Mouse (Mus musculus) brain, embryonic 14.5 days (tissue): ENCODE measurements around the gene Olfr878. TPM values are rescaled to one million over a fixed set of nuclear protein-coding genes. Genes with fewer than 3 reads are reported as not detected.

Source experiments
- DNase-seq: peaks from one replicate; pipeline ENCODE4 v3.0.0-alpha.2; 2011; ENCODE audit warnings: low read depth
- CTCF ChIP-seq: fragments of 200-500 bp; IDR thresholded peaks from 2 replicates; pipeline ENCODE4 v1.5.1; 2012; ENCODE audit warnings: inconsistent platforms, mild to moderate bottlenecking, moderate library complexity, borderline replicate concordance; ENCODE audit not compliant: insufficient read depth, insufficient read length; ENCODE audit errors: extremely low read depth
- POLR2A ChIP-seq: fragments of 200-500 bp; IDR thresholded peaks from 2 replicates; pipeline ENCODE4 v1.6.1; 2012; ENCODE audit warnings: mild to moderate bottlenecking, inconsistent platforms, borderline replicate concordance; ENCODE audit not compliant: poor library complexity, insufficient read depth, insufficient read length, severe bottlenecking; ENCODE audit errors: extremely low read depth
- polyA plus RNA-seq: library from polyadenylated mRNA; depleted of rRNA; stranded (reverse); fragments of >200 nt; gene quantifications from 2 replicates; pipeline ENCODE4 v1.2.3, GENCODE M21; 2012; rRNA removed

Olfr878 gene
- polyA plus RNA-seq: not detected in 2 replicates

- no peak for DNase-seq
- no peak for TF ChIP-seq CTCF
- TF ChIP-seq POLR2A: no peak
These were observed at the start of gene Olfr878 for GRCm38 (mm10) chr9:37917540-37917939. Gene Olfr878, plus strand, starts transcription at chr9:37917840.

DNA sequence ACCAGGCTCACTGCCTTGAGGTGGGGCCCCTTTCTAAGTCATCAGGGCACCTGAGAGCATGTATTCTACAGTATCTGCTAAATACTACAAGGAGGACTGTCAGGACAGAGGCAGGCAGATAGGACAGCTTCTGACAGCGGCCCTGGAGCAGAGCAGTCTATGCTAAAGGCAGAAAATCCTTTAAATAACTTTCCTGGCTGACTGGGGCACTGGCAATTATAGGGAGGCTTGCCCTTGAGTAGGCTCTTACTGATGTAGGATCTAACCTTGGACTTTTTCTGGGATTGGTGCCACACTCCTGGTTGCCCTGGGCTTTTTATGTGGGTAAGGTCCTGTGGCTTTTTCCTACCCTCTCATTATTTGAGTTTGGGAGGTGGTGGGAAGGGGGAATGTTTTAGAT, 47.4 kb upstream of the Olfr878 start:
- no peak for TF ChIP-seq CTCF
- TF ChIP-seq POLR2A: no peak
- DNase-seq: peak; percentile 3

- DNase-seq: no peak
These were observed 46.5 kb upstream of the Olfr878 start for GRCm38 (mm10) chr9:37871097-37871496.

GRCm38 (mm10) chr9:37871536-37871935, 46.1 kb upstream of the Olfr878 start:
- no peak for DNase-seq
- TF ChIP-seq CTCF (no peak), POLR2A (no peak)

More at GRCm38 (mm10) chr9:37871097-37871496, 46.5 kb upstream of the Olfr878 start:
- no peak for TF ChIP-seq POLR2A
- no peak for TF ChIP-seq CTCF

DNA sequence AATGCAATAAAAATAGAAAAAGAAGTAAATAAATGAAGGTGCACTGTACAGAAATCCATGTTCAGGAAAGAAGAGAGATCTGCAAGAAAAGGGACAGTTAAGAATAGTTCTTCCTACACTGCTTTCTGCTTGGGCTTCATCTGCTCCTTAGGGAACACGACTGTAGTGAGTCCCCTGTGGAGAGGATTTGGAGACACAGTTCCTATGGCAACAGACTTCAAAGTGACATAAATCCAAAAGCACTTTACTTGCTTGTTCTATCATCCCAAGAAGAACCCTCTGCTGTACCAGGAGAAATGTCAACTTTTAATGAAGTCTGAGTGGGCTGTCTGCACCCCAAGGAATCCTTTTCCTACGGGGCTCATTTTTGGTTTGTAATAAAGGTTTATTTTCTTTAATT, 26.7 kb upstream of the Olfr878 start:
- DNase-seq: peak; percentile 58
- TF ChIP-seq CTCF: no peak
- no peak for TF ChIP-seq POLR2A

DNA sequence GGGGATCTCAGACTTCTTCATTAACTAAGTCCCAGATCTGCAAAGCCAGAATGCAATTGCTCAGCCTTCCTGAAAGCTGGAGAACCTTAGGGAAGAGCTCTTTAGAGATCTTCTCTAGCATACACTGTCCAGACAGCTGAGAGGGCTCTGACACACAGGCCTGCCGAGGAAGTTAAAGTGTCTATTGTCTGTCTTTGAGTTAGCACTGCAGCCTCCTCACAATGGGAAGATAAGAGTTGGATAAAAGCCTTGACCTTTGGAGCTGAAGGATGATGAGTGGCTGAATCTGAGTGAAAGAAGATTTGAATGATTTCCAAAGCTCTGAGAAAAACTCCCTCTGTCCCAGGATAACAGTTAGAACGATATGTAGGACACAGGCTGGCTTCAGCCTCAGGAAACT, 21.0 kb upstream of the Olfr878 start, which contains the start of gene Olfr145:
Olfr145 (plus strand) TSS at position 64 of the 400 bp plus-strand sequence.
- no peak for DNase-seq
- TF ChIP-seq POLR2A (no peak), CTCF (no peak)

GRCm38 (mm10) chr9:37905555-37905954, 12.1 kb upstream of the Olfr878 start:
- DNase-seq: no peak
- TF ChIP-seq POLR2A (no peak), CTCF (no peak)

DNA sequence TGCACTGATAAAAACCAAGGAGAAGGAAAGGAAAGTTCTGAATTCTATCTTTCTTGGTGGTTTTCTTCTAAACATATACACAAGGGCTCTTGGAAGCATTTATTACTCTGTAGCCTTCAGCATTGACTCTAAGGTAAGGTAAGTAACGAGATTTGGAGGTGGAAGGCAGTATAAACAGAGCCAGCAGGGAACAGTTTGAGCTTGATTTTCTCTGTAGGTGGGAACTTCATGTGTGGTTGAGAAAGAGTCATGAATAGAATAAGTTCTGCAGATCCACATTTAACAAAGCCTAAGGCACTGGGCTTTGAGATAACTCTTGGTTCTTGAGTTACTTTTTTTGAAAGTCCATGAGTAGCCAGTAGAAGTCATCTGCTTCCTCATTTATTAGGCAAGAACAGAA, 378 bp downstream of the Olfr878 start:
- DNase-seq: no peak
- TF ChIP-seq CTCF (no peak), POLR2A (no peak)

GRCm38 (mm10) chr9:37924194-37924593, 6.6 kb downstream of the Olfr878 start:
- TF ChIP-seq POLR2A (no peak), CTCF (no peak)
- no peak for DNase-seq

DNA sequence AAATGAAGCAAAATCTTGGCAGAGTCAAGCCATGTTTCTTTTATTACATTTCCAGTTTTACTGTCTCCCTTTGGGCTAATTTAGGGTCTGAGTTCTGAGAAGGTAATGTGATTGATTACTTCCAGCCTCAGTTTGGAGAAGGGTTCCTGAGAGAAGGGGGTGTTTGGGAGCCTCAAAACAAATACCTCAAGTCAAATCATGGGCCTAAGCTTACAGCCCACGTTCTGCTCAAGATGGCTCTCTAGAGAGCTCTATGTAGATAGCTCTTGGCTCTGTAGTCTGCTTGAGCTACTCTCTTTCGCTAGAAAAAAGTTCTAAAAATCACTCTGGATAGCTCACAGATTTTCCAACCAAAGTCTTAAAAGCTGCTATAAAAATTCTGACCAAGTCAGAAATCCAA, 7.8 kb downstream of the Olfr878 start:
- TF ChIP-seq CTCF (no peak), POLR2A (no peak)

GRCm38 (mm10) chr9:37926019-37927013, 8.7 kb downstream of the Olfr878 start:
- DNase-seq: no peak
- TF ChIP-seq CTCF (no peak), POLR2A (no peak)

More for the DNA sequence above, 7.8 kb downstream of the Olfr878 start:
- no peak for DNase-seq

DNA sequence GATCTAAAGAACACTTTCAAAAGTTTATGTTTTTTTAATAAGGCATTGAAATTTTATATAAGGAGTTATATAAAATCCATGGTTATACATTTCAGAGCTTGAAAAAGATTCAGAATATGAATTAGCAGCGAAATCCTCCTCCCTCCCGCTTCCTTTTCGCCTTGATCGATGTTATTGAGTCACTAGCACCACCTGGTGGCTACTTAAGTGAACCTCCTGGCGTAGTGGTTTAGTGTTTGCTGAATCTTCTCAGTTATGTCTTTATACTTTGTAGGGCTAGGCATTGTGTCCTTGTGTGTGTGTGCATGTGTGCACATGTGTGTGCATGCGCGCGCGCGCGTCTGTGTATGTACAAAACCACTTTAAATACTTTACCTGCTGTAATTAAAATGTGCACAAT, 14.9 kb downstream of the Olfr878 start:
- DNase-seq: peak; percentile 92
- TF ChIP-seq POLR2A (no peak), CTCF (peak; percentile 85)

- no peak for DNase-seq
- no peak for TF ChIP-seq POLR2A
These were observed 16.5 kb downstream of the Olfr878 start for GRCm38 (mm10) chr9:37934146-37934545.
